Mouse (Mus musculus) lung, postnatal 0 days (tissue): ENCODE data around the gene Ccdc124.

ENCODE experiments used
- CTCF ChIP-seq: IDR thresholded peaks from 2 replicates; pipeline ENCODE4 v1.5.1; 2016; ENCODE audit warnings: antibody characterized with exemption, mild to moderate bottlenecking
- EP300 ChIP-seq: IDR thresholded peaks from 2 replicates; pipeline ENCODE4 v1.6.1; 2016; ENCODE audit warnings: antibody characterized with exemption, mild to moderate bottlenecking, control low read depth

- TF ChIP-seq EP300 (no peak), CTCF (no peak)
Observed at GRCm38 (mm10) chr8:70857516-70857915, 16.2 kb downstream of the Ccdc124 start.
